Mouse (Mus musculus) testis, adult 2 months (tissue): ENCODE data around the gene Atg4c. TPM values are rescaled to one million over a fixed set of nuclear protein-coding genes. Genes with fewer than 3 reads are reported as not detected.

Source experiments
- H3K27ac ChIP-seq: fragments of 200-500 bp; 2 replicates; pipeline ENCODE4 v1.5.1; 2012; ENCODE audit warnings: low read depth, low read length; ENCODE audit not compliant: control insufficient read depth, insufficient read depth
- H3K27me3 ChIP-seq: fragments of 200-500 bp; 2 replicates; pipeline ENCODE4 v1.6.1; 2012; ENCODE audit warnings: mild to moderate bottlenecking, low read length, moderate library complexity; ENCODE audit not compliant: control insufficient read depth, insufficient read depth
- H3K36me3 ChIP-seq: fragments of 200-500 bp; 2 replicates; pipeline ENCODE4 v1.6.1; 2012; ENCODE audit warnings: mild to moderate bottlenecking, low read length; ENCODE audit not compliant: control insufficient read depth, insufficient read depth
- H3K4me1 ChIP-seq: fragments of 200-500 bp; 2 replicates; pipeline ENCODE4 v1.6.1; 2012; ENCODE audit warnings: low read length; ENCODE audit not compliant: control insufficient read depth, insufficient read depth
- H3K4me3 ChIP-seq: fragments of 200-500 bp; 2 replicates; pipeline ENCODE4 v1.5.1; 2012; ENCODE audit warnings: low read depth, mild to moderate bottlenecking, low read length, moderate library complexity, mixed read lengths; ENCODE audit not compliant: control insufficient read depth
- CTCF ChIP-seq: fragments of 200-500 bp; IDR thresholded peaks from 2 replicates; pipeline ENCODE4 v1.5.1; 2012; ENCODE audit warnings: low read depth, mild to moderate bottlenecking, inconsistent platforms, low read length, moderate library complexity; ENCODE audit not compliant: control insufficient read depth, insufficient read depth, insufficient replicate concordance
- POLR2A ChIP-seq: fragments of 200-500 bp; IDR thresholded peaks from 2 replicates; pipeline ENCODE4 v1.6.1; 2012; ENCODE audit warnings: low read depth, mild to moderate bottlenecking, inconsistent platforms, low read length, moderate library complexity; ENCODE audit not compliant: control insufficient read depth
- polyA plus RNA-seq: library from polyadenylated mRNA; depleted of rRNA; stranded (reverse); fragments of >200 nt; gene quantifications from 2 replicates; pipeline ENCODE4 v1.2.3, GENCODE M21; 2012

The Atg4c gene
- polyA plus RNA-seq, 1 experiment = 10.9 TPM

DNA sequence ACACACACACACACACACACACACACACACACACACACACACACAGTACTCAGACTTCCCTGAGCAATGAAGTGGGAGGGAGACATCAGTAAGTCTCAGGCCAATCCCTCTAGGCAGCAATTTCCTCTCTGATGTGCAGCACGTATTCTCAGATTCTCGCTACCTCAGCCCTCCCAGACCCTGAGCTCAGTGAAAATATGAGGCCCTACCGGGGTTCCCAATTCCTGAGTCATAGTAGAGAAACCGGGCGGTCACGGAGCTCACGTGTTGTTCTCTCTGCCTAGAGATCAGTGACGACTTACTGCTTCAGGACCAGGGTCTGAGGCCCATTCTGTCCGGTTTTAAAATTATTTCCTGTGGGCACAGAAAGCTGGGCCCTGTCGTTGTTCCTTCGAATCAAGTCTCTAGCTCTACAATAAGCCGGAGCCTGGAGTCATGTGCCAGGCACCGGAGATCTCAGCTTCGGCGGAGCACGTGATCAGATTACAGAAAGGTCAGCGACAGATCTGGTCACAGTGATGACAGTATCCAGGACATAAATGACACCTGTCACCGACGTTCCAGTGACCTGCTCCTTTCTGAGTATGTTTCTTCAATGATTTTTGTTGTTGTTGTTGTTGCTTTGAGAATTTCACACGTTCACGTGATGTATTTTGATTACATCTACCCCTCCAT is 14.2 kb upstream of the Atg4c start:
- peak overlapping the region; percentile 4 for H3K4me3 ChIP-seq
- H3K27ac ChIP-seq = no peak overlapping the region
- H3K27me3 ChIP-seq = no peaks in the 10 kb centered on the region
- TF ChIP-seq POLR2A = no peak
- peaks cover 17% of the 10 kb centered on the region for H3K4me1 ChIP-seq
- H3K36me3 ChIP-seq = no peaks in the 10 kb centered on the region

DNA sequence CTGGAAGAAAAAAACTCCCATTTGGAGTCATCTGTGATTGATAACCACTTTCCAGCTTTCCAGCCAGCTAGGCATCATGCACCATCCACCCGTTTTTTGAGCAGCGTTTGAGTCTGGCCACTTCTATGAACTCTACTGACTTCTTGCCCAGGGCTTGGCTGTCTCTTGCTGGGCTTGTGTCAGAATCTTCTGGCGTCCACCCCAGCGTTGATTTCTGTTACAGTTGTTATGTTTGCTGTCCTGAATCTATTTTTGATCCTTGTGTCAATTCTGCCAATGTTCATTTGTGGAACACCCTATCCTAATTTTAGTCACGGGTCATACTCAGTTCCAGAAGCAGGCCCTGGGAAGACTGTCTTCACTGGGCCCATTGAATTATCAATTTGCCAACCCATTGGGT is 12.8 kb upstream of the Atg4c start:
- Histone ChIP-seq H3K4me3 (no peak overlapping the region), H3K27me3 (no peaks in the 10 kb centered on the region), H3K4me1 (peaks cover 17% of the 10 kb centered on the region), H3K36me3 (no peaks in the 10 kb centered on the region), H3K27ac (no peak overlapping the region)
- TF ChIP-seq POLR2A (no peak), CTCF (no peak)

DNA sequence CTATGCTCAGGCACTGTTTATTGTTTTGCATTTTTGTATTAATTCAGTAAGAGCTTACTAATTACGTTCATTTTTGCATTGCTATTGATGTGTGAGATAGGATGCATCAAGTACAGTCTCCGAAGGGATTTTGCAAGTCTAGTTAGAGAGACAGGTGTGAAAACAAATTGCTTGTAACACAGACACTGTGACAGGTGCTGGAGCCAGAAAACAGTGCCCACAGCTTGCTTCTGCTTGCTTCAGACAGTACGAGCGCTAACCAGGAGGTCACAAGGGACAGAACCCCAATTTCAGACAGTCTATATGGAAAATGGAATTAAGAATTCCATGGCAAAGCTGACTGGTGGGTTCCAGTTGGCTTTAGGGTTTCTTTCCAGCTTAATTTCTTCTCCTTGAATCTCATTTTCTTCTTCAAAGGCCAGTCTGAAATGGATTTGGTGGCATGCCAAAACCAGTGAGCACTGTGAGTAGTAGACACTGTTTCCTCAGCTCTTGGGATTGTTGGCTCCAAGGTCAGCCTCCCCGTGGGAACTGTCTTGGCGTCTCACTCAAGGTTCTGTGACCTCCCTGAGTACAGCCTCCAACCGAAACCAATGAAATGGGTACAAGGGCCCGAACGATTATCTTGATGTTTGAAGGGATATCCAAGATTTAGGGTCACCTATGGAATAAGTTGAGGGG is 11.9 kb upstream of the Atg4c start:
- H3K36me3 ChIP-seq = no peaks in the 10 kb centered on the region
- TF ChIP-seq CTCF (no peak), POLR2A (no peak)
- peaks cover 21% of the 10 kb centered on the region for H3K4me1 ChIP-seq
- H3K27me3 ChIP-seq = no peaks in the 10 kb centered on the region
- no peak overlapping the region for H3K4me3 ChIP-seq
- H3K27ac ChIP-seq = no peak overlapping the region

DNA sequence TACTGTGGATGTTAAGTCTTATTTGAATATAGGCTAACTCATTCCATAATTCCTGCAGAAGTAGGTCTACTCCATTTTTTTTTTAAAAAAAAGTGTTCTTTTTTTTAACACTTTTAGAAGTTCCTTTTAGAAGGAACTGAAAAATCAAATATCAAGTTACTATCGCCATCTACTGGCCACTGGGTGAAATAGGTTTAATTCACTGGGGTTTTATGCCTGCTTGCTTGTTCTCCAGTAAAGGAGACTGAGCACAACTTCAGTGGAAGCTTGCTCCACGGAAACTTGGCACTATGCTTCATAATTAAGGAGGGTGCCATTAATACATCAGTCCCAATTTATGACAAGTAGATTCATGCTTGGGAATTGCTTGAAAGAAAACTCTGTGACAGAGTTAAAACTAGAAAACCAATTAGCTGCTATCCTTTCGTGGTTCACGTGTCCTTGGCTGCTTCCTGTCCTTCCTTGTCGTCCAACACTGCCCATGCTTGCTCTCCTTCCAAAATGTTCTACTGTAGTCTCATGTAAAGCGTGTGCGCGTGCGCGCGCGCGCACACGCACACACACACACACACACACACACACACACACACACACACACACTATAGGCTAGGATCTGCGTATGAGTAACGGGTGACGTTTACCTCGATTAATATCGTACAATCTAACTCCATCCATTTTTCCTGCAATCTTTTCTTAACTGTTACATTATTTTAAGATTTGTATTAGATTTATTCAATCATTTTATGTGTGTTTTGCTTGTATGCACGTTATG is 10.9 kb upstream of the Atg4c start:
- H3K4me3 ChIP-seq = no peak overlapping the region
- H3K27me3 ChIP-seq = no peaks in the 10 kb centered on the region
- peaks cover 22% of the 10 kb centered on the region for H3K4me1 ChIP-seq
- no peak for TF ChIP-seq CTCF
- TF ChIP-seq POLR2A = no peak
- H3K27ac ChIP-seq = no peak overlapping the region
- no peaks in the 10 kb centered on the region for H3K36me3 ChIP-seq

DNA sequence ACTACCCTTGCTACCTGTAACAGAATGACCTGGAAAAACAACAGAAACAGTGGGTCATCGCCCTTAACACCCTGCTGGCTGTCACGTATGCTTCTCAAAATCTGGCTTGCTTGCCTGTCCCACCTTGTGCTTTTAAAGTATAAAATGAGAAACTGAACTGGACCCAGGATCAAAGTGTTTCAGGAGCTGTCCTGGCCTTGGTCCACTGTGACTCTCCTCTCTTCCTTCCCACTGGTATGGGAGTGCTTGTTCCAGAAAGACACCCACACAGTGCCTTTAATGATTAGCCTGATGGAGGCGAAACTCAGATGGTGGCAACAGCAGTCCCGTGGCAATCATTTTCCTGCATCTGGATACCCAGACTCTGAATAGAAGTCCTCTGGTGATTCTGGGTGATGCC is 9.1 kb upstream of the Atg4c start:
- Histone ChIP-seq H3K4me1 (peaks cover 16% of the 10 kb centered on the region), H3K4me3 (no peak overlapping the region)

DNA sequence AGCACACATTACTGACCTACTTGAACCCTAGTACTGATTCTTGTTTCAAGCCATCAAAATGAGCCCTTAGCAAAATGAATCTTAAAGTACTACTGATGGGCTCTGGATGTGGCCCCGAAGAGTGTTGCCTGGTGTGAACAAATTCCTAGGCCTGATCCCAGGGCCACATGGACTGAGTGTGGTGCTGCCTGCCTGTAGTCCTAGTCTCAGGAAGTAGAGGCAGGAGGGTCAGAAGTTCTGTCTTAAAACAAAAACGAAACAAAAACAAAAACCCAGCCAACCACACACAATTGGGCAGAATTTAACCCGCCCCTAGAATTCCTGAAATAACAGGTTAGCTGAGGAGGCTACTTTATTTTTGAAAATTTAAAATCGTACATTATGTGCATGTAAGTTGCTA is 8.4 kb upstream of the Atg4c start:
- no peak overlapping the region for H3K4me3 ChIP-seq
- H3K4me1 ChIP-seq = peaks cover 11% of the 10 kb centered on the region
- H3K27ac ChIP-seq = no peak overlapping the region
- H3K36me3 ChIP-seq = no peaks in the 10 kb centered on the region
- no peak for TF ChIP-seq POLR2A
- TF ChIP-seq CTCF = no peak
- no peaks in the 10 kb centered on the region for H3K27me3 ChIP-seq

More for the DNA sequence above, 9.1 kb upstream of the Atg4c start:
- no peak overlapping the region for H3K27ac ChIP-seq
- H3K27me3 ChIP-seq = no peaks in the 10 kb centered on the region
- TF ChIP-seq CTCF (no peak), POLR2A (no peak)
- H3K36me3 ChIP-seq = no peaks in the 10 kb centered on the region

DNA sequence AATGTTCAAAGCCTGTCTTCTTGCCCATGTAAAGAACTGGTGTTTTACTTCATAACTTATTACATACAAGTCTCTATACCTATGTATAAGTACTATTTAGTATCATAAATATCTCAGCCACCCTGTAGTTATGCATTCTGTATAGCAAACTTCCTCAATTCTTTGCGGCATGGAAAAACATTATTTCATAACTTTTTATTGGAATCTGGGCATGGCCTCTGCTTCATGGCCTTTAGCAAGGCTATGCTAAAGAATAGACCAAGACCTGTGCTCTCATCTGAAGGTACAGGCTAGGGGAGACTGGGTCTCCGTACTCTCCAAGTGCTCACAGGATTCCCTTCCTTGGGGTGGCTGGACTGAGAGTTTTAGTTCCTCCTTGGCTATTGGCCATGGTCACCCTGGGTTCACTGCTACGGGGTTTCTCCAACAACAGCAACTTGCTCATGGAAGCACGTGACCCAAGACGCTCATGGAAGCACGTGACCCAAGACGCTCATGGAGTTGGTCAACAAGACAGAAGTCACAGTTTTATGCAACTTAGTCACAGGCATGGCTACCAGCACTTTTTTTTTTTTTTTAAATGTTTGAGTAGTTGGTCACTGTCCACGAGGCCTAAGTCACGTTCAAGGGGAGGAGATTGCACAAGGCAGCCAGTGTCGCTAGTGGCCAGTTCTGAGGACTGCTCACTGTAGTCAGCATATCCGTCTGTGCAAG is 7.2 kb upstream of the Atg4c start:
- Histone ChIP-seq H3K27ac (no peak overlapping the region), H3K27me3 (no peaks in the 10 kb centered on the region), H3K4me1 (peaks cover 5% of the 10 kb centered on the region), H3K4me3 (peak overlapping the region; percentile 7), H3K36me3 (no peaks in the 10 kb centered on the region)
- TF ChIP-seq CTCF = no peak
